Mouse (Mus musculus): ENCODE measurements around the gene Onecut3.

Onecut3 gene

GRCm38 (mm10) chr10:80503599-80504220, 9.1 kb downstream of the Onecut3 start:
- DNase-seq (ENCODE audit: low spot score in 2 of 2): no peak

- DNase-seq (ENCODE audit: low spot score in 2 of 2): no peak
Measured at GRCm38 (mm10) chr10:80504724-80505123, 10.1 kb downstream of the Onecut3 start.

- DNase-seq (ENCODE audit: low spot score in 2 of 2): peak in 1 of 2 experiments; percentile 51
Measured at GRCm38 (mm10) chr10:80506222-80506621, 11.6 kb downstream of the Onecut3 start.

- peak in 1 of 2 experiments; percentile 78 for DNase-seq (ENCODE audit: low spot score in 2 of 2)
Measured at GRCm38 (mm10) chr10:80509412-80510272, 15.0 kb downstream of the Onecut3 start.

GRCm38 (mm10) chr10:80510273-80510660, 15.6 kb downstream of the Onecut3 start:
- no peak for DNase-seq (ENCODE audit: low spot score in 2 of 2)

GRCm38 (mm10) chr10:80513739-80514138, 19.1 kb downstream of the Onecut3 start:
- no peak for DNase-seq (ENCODE audit: low spot score in 2 of 2)

GRCm38 (mm10) chr10:80519287-80519686, 24.7 kb downstream of the Onecut3 start:
- DNase-seq (ENCODE audit: low spot score in 2 of 2): no peak

- DNase-seq (ENCODE audit: low spot score in 2 of 2): no peak
Measured at GRCm38 (mm10) chr10:80523299-80523698, 28.7 kb downstream of the Onecut3 start.

GRCm38 (mm10) chr10:80526172-80526571, 31.5 kb downstream of the Onecut3 start:
- DNase-seq (ENCODE audit: low spot score in 2 of 2): no peak

GRCm38 (mm10) chr10:80532783-80533182, 38.1 kb downstream of the Onecut3 start:
- no peak for DNase-seq (ENCODE audit: low spot score in 2 of 2)

GRCm38 (mm10) chr10:80533704-80534103, 39.1 kb downstream of the Onecut3 start:
- DNase-seq (ENCODE audit: low spot score in 2 of 2): no peak

GRCm38 (mm10) chr10:80535071-80535470, 40.4 kb downstream of the Onecut3 start:
- no peak for DNase-seq (ENCODE audit: low spot score in 2 of 2)

- no peak for DNase-seq (ENCODE audit: low spot score in 2 of 2)
Measured at GRCm38 (mm10) chr10:80535711-80536110, 41.1 kb downstream of the Onecut3 start.

- no peak for DNase-seq (ENCODE audit: low spot score in 2 of 2)
Measured at GRCm38 (mm10) chr10:80538180-80538579, 43.5 kb downstream of the Onecut3 start.

- peak in 1 of 2 experiments; percentile 35 for DNase-seq (ENCODE audit: low spot score in 2 of 2)
Measured at GRCm38 (mm10) chr10:80538710-80539394, 44.2 kb downstream of the Onecut3 start, which contains the start of gene Atp8b3. Gene Atp8b3 (minus strand): TSS chr10:80539124.

- DNase-seq (ENCODE audit: low spot score in 2 of 2): no peak
Measured at GRCm38 (mm10) chr10:80539493-80539892, 44.9 kb downstream of the Onecut3 start.

GRCm38 (mm10) chr10:80543873-80544272, 49.2 kb downstream of the Onecut3 start:
- peak in 1 of 2 experiments; percentile 20 for DNase-seq (ENCODE audit: low spot score in 2 of 2)

- no peak for DNase-seq (ENCODE audit: low spot score in 2 of 2)
Measured at GRCm38 (mm10) chr10:80545590-80545989, 51.0 kb downstream of the Onecut3 start.

GRCm38 (mm10) chr10:80546945-80547344, 52.3 kb downstream of the Onecut3 start:
- DNase-seq (ENCODE audit: low spot score in 2 of 2): no peak

GRCm38 (mm10) chr10:80547539-80547938, 52.9 kb downstream of the Onecut3 start:
- DNase-seq (ENCODE audit: low spot score in 2 of 2): no peak

GRCm38 (mm10) chr10:80548428-80549006, 53.9 kb downstream of the Onecut3 start:
- no peak for DNase-seq (ENCODE audit: low spot score in 2 of 2)

- no peak for DNase-seq (ENCODE audit: low spot score in 2 of 2)
Measured at GRCm38 (mm10) chr10:80549279-80549678, 54.6 kb downstream of the Onecut3 start.
